Mouse (Mus musculus) hindlimb bud, embryonic 11.5 days (tissue): ENCODE results near the gene Fam57a.
"Not testable (repeated sequence)": the region's sequence is repeated elsewhere in the genome, so short reads cannot be mapped to it uniquely, and the experiment has no call there.

Experiments used
- DNase-seq: peaks from one replicate; pipeline ENCODE4 v3.0.0-alpha.2; 2012; ENCODE audit warnings: low read depth, low spot score; ENCODE audit errors: extremely low spot score

The Fam57a gene

GRCm38 (mm10) chr11:76178726-76179494 is 561 bp upstream of the Fam57a start:
- DNase-seq: no peak

- no peak for DNase-seq
Measured at GRCm38 (mm10) chr11:76180146-76180540, 672 bp downstream of the Fam57a start.

GRCm38 (mm10) chr11:76183745-76184144 is 4.3 kb downstream of the Fam57a start:
- DNase-seq: no peak

GRCm38 (mm10) chr11:76186908-76187307 is 7.4 kb downstream of the Fam57a start:
- no peak for DNase-seq

GRCm38 (mm10) chr11:76196275-76196976 is 17.0 kb downstream of the Fam57a start:
- no peak for DNase-seq

- DNase-seq: no peak
Measured at GRCm38 (mm10) chr11:76196977-76197469, 17.6 kb downstream of the Fam57a start.

GRCm38 (mm10) chr11:76201761-76202674 is 22.5 kb downstream of the Fam57a start:
- no peak for DNase-seq

- DNase-seq: no peak
Measured at GRCm38 (mm10) chr11:76206793-76207192, 27.3 kb downstream of the Fam57a start.

GRCm38 (mm10) chr11:76210228-76210985 is 30.9 kb downstream of the Fam57a start:
- no peak for DNase-seq

- DNase-seq: not testable (repeated sequence)
Measured at GRCm38 (mm10) chr11:76211595-76211994, 32.1 kb downstream of the Fam57a start.

GRCm38 (mm10) chr11:76213841-76214240 is 34.4 kb downstream of the Fam57a start:
- DNase-seq: no peak

- no peak for DNase-seq
Measured at GRCm38 (mm10) chr11:76215011-76215410, 35.5 kb downstream of the Fam57a start.

GRCm38 (mm10) chr11:76216049-76216540 is 36.6 kb downstream of the Fam57a start:
- DNase-seq: no peak

GRCm38 (mm10) chr11:76216681-76217389 is 37.4 kb downstream of the Fam57a start:
- DNase-seq: no peak

- peak; percentile 95 for DNase-seq
Measured at GRCm38 (mm10) chr11:76217390-76217800, 37.9 kb downstream of the Fam57a start, which contains the start of the genes Dbil5 and Gemin4. Gene Dbil5, plus strand, starts transcription at chr11:76217608. Gene Gemin4, minus strand, starts transcription at chr11:76217664.

GRCm38 (mm10) chr11:76224631-76225030 is 45.2 kb downstream of the Fam57a start:
- no peak for DNase-seq

- DNase-seq: no peak
Measured at GRCm38 (mm10) chr11:76225051-76225450, 45.6 kb downstream of the Fam57a start.

GRCm38 (mm10) chr11:76236136-76236535 is 56.7 kb downstream of the Fam57a start:
- no peak for DNase-seq

- no peak for DNase-seq
Measured at GRCm38 (mm10) chr11:76239750-76240149, 60.3 kb downstream of the Fam57a start.
